Mouse (Mus musculus) embryonic facial prominence, embryonic 11.5 days (tissue): ENCODE data around the gene U2af1. TPM values are rescaled to one million over a fixed set of nuclear protein-coding genes. Genes with fewer than 3 reads are reported as not detected.
A peak's percentile ranks its signal among the peaks of the same experiment; 100 is the strongest.

Source experiments
- ATAC-seq: fragments of 200-750 bp; cut with Nextera tagmentation; replicated peaks from 2 replicates; pipeline ENCODE4 v1.8.0; 2017; ENCODE audit warnings: low read depth; ENCODE audit not compliant: insufficient number of reproducible peaks, low FRiP score, low TSS enrichment
- DNase-seq: peaks from one replicate; pipeline ENCODE4 v3.0.0-alpha.2; 2015; ENCODE audit warnings: low spot score
- H3K27ac ChIP-seq: fragments of 300-500 bp; sonication (generic); replicated peaks from 2 replicates; pipeline ENCODE4 v1.5.1; 2014; ENCODE audit warnings: mild to moderate bottlenecking, low read depth, low read length, control low read depth
- H3K27me3 ChIP-seq: fragments of 300-500 bp; sonication (generic); 2 replicates; pipeline ENCODE4 v1.6.1; 2014; ENCODE audit warnings: mild to moderate bottlenecking, low read length, moderate library complexity, mixed read lengths; ENCODE audit not compliant: control insufficient read depth, insufficient read depth
- H3K36me3 ChIP-seq: fragments of 300-500 bp; sonication (generic); replicated peaks from 2 replicates; pipeline ENCODE4 v1.6.1; 2014; ENCODE audit warnings: low read depth, mild to moderate bottlenecking, low read length, moderate library complexity, mixed read lengths; ENCODE audit not compliant: control insufficient read depth, insufficient read depth
- H3K4me1 ChIP-seq: fragments of 300-500 bp; sonication (generic); 2 replicates; pipeline ENCODE4 v1.6.1; 2014; ENCODE audit warnings: low read length, mixed read lengths; ENCODE audit not compliant: control insufficient read depth, insufficient read depth
- H3K4me2 ChIP-seq: fragments of 300-500 bp; sonication (generic); 2 replicates; pipeline ENCODE4 v1.6.1; 2014; ENCODE audit warnings: low read depth, mild to moderate bottlenecking, control low read depth, low read length, moderate library complexity
- H3K4me3 ChIP-seq: fragments of 300-500 bp; sonication (generic); 2 replicates; pipeline ENCODE4 v1.5.1; 2014; ENCODE audit warnings: low read depth, low read length, control low read depth
- H3K9ac ChIP-seq: fragments of 300-500 bp; sonication (generic); replicated peaks from 2 replicates; pipeline ENCODE4 v1.6.1; 2014; ENCODE audit warnings: mild to moderate bottlenecking, control low read depth, low read length
- H3K9me3 ChIP-seq: fragments of 300-500 bp; sonication (generic); replicated peaks from 2 replicates; pipeline ENCODE4 v1.6.1; 2016; ENCODE audit warnings: mild to moderate bottlenecking, low read length, inconsistent platforms, mixed read lengths; ENCODE audit not compliant: control insufficient read depth
- WGBS: fragments of 180-500 bp; shearing (Covaris S2); extraction: QIAGEN DNeasy Blood & Tissue Kit; methylation state at CpG from one replicate; pipeline ENCODE4 v1.1.7; 2014; 5-methylcytosine and 5-hydroxymethylcytosine counted together
- polyA plus RNA-seq: library from polyadenylated mRNA; unstranded; fragments of >200 nt; fragmentation: Nextera tagmentation; extraction: Ambion mirVana; gene quantifications from 2 replicates; pipeline ENCODE4 v1.2.1, GENCODE M21; 2014

U2af1 gene
- polyA plus RNA-seq, 1 experiment from 2014 or later = 225 TPM

- Histone ChIP-seq H3K9ac (no peak overlapping the region), H3K4me2 (no peak overlapping the region), H3K36me3 (peaks cover 8% of the 10 kb centered on the region), H3K9me3 (no peaks in the 10 kb centered on the region), H3K27ac (no peak overlapping the region), H3K4me1 (no peaks in the 10 kb centered on the region; the same call in 1 of the 2 replicates), H3K4me3 (no peak overlapping the region), H3K27me3 (peaks cover 3% of the 10 kb centered on the region; the same call in 1 of the 2 replicates)
- ATAC-seq (no peak), DNase-seq (no peak)
- 44% methylated on average over 8 of the region's 8 CpGs for WGBS
These were observed 16.4 kb downstream of the U2af1 start for GRCm38 (mm10) chr17:31642331-31642730.

- 75% methylated on average over 4 of the region's 4 CpGs for WGBS
- H3K27me3 ChIP-seq = peaks cover 18% of the 10 kb centered on the region
- H3K9me3 ChIP-seq = no peaks in the 10 kb centered on the region
- DNase-seq (no peak), ATAC-seq (no peak)
- no peak overlapping the region for H3K4me3 ChIP-seq
- no peaks in the 10 kb centered on the region; the same call in 1 of the 2 replicates for H3K4me1 ChIP-seq
- no peaks in the 10 kb centered on the region for H3K36me3 ChIP-seq
- H3K27ac ChIP-seq = no peak overlapping the region
- H3K9ac ChIP-seq = no peak overlapping the region
- no peak overlapping the region for H3K4me2 ChIP-seq
These were observed 19.0 kb downstream of the U2af1 start for GRCm38 (mm10) chr17:31639651-31640050.

- Histone ChIP-seq H3K4me1 (no peaks in the 10 kb centered on the region; the same call in 1 of the 2 replicates), H3K27me3 (peaks cover 18% of the 10 kb centered on the region), H3K4me2 (0 out of 2 replicates have a peak overlapping the region, but pooled peaks have one; percentile 97), H3K9me3 (no peaks in the 10 kb centered on the region), H3K9ac (no peak overlapping the region; the same call in 1 of the 2 replicates), H3K36me3 (no peaks in the 10 kb centered on the region), H3K27ac (no peak overlapping the region), H3K4me3 (no peak overlapping the region)
- WGBS = 67% methylated on average over 9 of the region's 9 CpGs
- DNase-seq = no peak
- no peak for ATAC-seq
These were observed 20.7 kb downstream of the U2af1 start for GRCm38 (mm10) chr17:31637866-31638570.

- Histone ChIP-seq H3K36me3 (no peaks in the 10 kb centered on the region), H3K9ac (peak within 1 kb of the TSS; percentile 60), H3K27ac (no peak within 1 kb of the TSS), H3K4me2 (peak within 1 kb of the TSS; percentile 97), H3K9me3 (no peaks in the 10 kb centered on the region), H3K4me1 (no peaks in the 10 kb centered on the region; the same call in 1 of the 2 replicates), H3K4me3 (peak within 1 kb of the TSS; percentile 49), H3K27me3 (peaks cover 18% of the 10 kb centered on the region)
- under 1% methylated on average over 60 of the region's 61 CpGs for WGBS
- DNase-seq (peak; percentile 84), ATAC-seq (peak; percentile 93)
These were observed 21.5 kb downstream of the U2af1 start, which contains the start of gene Cbs for GRCm38 (mm10) chr17:31636942-31637811. Cbs (minus strand) TSS chr17:31637238.

- Histone ChIP-seq H3K27ac (no peak overlapping the region), H3K4me3 (peak overlapping the region; percentile 49), H3K9ac (peak overlapping the region; percentile 60), H3K9me3 (no peaks in the 10 kb centered on the region), H3K36me3 (no peaks in the 10 kb centered on the region), H3K4me1 (no peaks in the 10 kb centered on the region; the same call in 1 of the 2 replicates), H3K27me3 (peaks cover 18% of the 10 kb centered on the region), H3K4me2 (peak overlapping the region; percentile 97)
- DNase-seq (no peak), ATAC-seq (peak; percentile 25; the same call in 1 of the 2 replicates)
- whole genome bisulfite sequencing = 5% methylated on average over 44 of the region's 45 CpGs
These were observed 22.3 kb downstream of the U2af1 start for GRCm38 (mm10) chr17:31636277-31636941.

- Histone ChIP-seq H3K4me3 (no peak overlapping the region), H3K4me1 (no peaks in the 10 kb centered on the region; the same call in 1 of the 2 replicates), H3K4me2 (no peak overlapping the region), H3K27me3 (peaks cover 18% of the 10 kb centered on the region), H3K36me3 (no peaks in the 10 kb centered on the region), H3K9ac (no peak overlapping the region), H3K9me3 (no peaks in the 10 kb centered on the region), H3K27ac (no peak overlapping the region)
- DNase-seq = no peak
- WGBS = 55% methylated on average over 11 of the region's 11 CpGs
- no peak for ATAC-seq
These were observed 22.9 kb downstream of the U2af1 start for GRCm38 (mm10) chr17:31635781-31636180.

- no peaks in the 10 kb centered on the region for H3K9me3 ChIP-seq
- no peaks in the 10 kb centered on the region for H3K36me3 ChIP-seq
- DNase-seq (no peak), ATAC-seq (no peak)
- H3K9ac ChIP-seq = no peak overlapping the region
- no peak overlapping the region for H3K4me3 ChIP-seq
- H3K27ac ChIP-seq = no peak overlapping the region
- H3K4me2 ChIP-seq = no peak overlapping the region
- WGBS = 77% methylated on average over 5 of the region's 5 CpGs
- H3K27me3 ChIP-seq = peaks cover 18% of the 10 kb centered on the region
- no peaks in the 10 kb centered on the region; the same call in 1 of the 2 replicates for H3K4me1 ChIP-seq
These were observed 23.8 kb downstream of the U2af1 start for GRCm38 (mm10) chr17:31634896-31635295.
